Comparison of ENCODE assay signal across 19 mouse cellular contexts in genomic region chr3:82888842-82889241, GRCm38 (mm10). TPM values are rescaled to one million over a fixed set of nuclear protein-coding genes. Genes with fewer than 3 reads are reported as not detected.
"Had no signal": no experiment of that assay in that cellular context is flagged by ENCODE, and none has a peak within 500 bp of the region (broad histone marks: within the 10 kb centered on the region; RNA-seq: fewer than 3 reads in every experiment).

No protein-coding gene starts in this region.

- DNase-seq: heart, postnatal 10 days; heart, postnatal 14 days; heart, postnatal 36 days; heart, postnatal 4 days; kidney, adult 11 months; kidney, adult 18-20 months; kidney, adult 2 months; kidney, adult 8-10 months; kidney, adult 9 months; kidney, postnatal 10 days; kidney, postnatal 14 days; kidney, postnatal 25 days; kidney, postnatal 36 days; kidney, postnatal 4 days; layer of hippocampus, adult 9-11 months; layer of hippocampus, postnatal 36 days had no signal

RNA-seq across cellular contexts. Expression of gene Rbm46, which starts 12.6 kb away (rescaled TPM):
- total RNA-seq: hematopoietic stem cell, adult 5-6 weeks had no signal

RNA-seq across cellular contexts. Expression of gene Lrat, which starts 14.9 kb away (rescaled TPM):
- total RNA-seq: hematopoietic stem cell, adult 5-6 weeks; layer of hippocampus, adult 18-20 months; layer of hippocampus, postnatal 25 days; layer of hippocampus, postnatal 36 days had no signal
